Mouse (Mus musculus) monocyte, adult 59 days (primary cell): ENCODE measurements around the gene Hey2. TPM values are rescaled to one million over a fixed set of nuclear protein-coding genes. Genes with fewer than 3 reads are reported as not detected.

Source experiments
- total RNA-seq, 2 experiments: library from RNA; stranded (reverse); gene quantifications; one replicate each; pipeline ENCODE4 v1.2.4; 2023

Hey2 gene
- under 1 TPM in 1 of 2 experiments, not detected in 1; 0.55 TPM for total RNA-seq

GRCm38 (mm10) chr10:30842643-30843437, at the start of gene Hey2:
Gene Hey2, minus strand, starts transcription at chr10:30842801.

GRCm38 (mm10) chr10:30802681-30803586, 39.7 kb downstream of the Hey2 start, which contains the start of gene Ncoa7:
Gene Ncoa7, minus strand, starts transcription at chr10:30803326.

Other genes with a start within 250 kb of the Hey2 start
- 10 to 100 TPM in 1 of 2 experiments, 1 to 10 TPM in 1; 9.9 to 11.7 TPM for gene Trmt11, start 242.1 kb downstream of the Hey2 start, total RNA-seq
- 10 to 100 TPM; 10.5 to 12.5 TPM for gene Hint3, start 213.2 kb downstream of the Hey2 start, total RNA-seq
- 10 to 100 TPM; 24.3 to 28.0 TPM for gene Ncoa7, start 39.5 kb downstream of the Hey2 start, total RNA-seq